Mouse (Mus musculus) lung, postnatal 36 days (tissue): ENCODE data around the gene Cfap99.

ENCODE experiments used
- DNase-seq: peaks from one replicate; pipeline ENCODE4 v3.0.0; 2022; ENCODE audit warnings: mixed read lengths

Gene Cfap99

GRCm38 (mm10) chr5:34335539-34336096 is 47.2 kb downstream of the Cfap99 start:
- peak; percentile 38 for DNase-seq

GRCm38 (mm10) chr5:34336097-34336774 is 47.8 kb downstream of the Cfap99 start, which contains the start of gene Rnf4:
TSS of gene Rnf4 (plus strand) at chr5:34336289.
- peak; percentile 99 for DNase-seq

GRCm38 (mm10) chr5:34336775-34337450 is 48.5 kb downstream of the Cfap99 start:
- peak; percentile 69 for DNase-seq

- DNase-seq: no peak
Observed at GRCm38 (mm10) chr5:34340246-34340645, 51.8 kb downstream of the Cfap99 start.

- no peak for DNase-seq
Observed at GRCm38 (mm10) chr5:34352084-34352631, 63.8 kb downstream of the Cfap99 start.

GRCm38 (mm10) chr5:34360261-34360660 is 71.9 kb downstream of the Cfap99 start:
- DNase-seq: no peak

GRCm38 (mm10) chr5:34363115-34363514 is 74.7 kb downstream of the Cfap99 start:
- DNase-seq: no peak

GRCm38 (mm10) chr5:34368551-34369290 is 80.3 kb downstream of the Cfap99 start:
- DNase-seq: peak; percentile 5

GRCm38 (mm10) chr5:34369341-34370021 is 81.1 kb downstream of the Cfap99 start, which contains the start of gene Fam193a:
TSS of gene Fam193a (plus strand) at chr5:34369933.
- peak; percentile 97 for DNase-seq

GRCm38 (mm10) chr5:34370022-34370823 is 81.8 kb downstream of the Cfap99 start:
- DNase-seq: peak; percentile 14

- no peak for DNase-seq
Observed at GRCm38 (mm10) chr5:34370840-34371239, 82.4 kb downstream of the Cfap99 start.

- no peak for DNase-seq
Observed at GRCm38 (mm10) chr5:34372141-34372540, 83.7 kb downstream of the Cfap99 start.

GRCm38 (mm10) chr5:34372541-34372940 is 84.1 kb downstream of the Cfap99 start:
- DNase-seq: no peak
